Mouse (Mus musculus) hindbrain, embryonic 11.5 days (tissue): ENCODE measurements at regions not wholly inside any gene's neighbourhood (a gene's known extent, or its start where the extent isn't known, plus 50 kb on each side); places are given as distances from the start of the nearest gene placed in this dataset.

Source experiments
- ATAC-seq: fragments of 200-750 bp; cut with Nextera tagmentation; 2 replicates; pipeline ENCODE4 v1.8.0; 2017; ENCODE audit warnings: mild to moderate bottlenecking, moderate TSS enrichment, moderate library complexity; ENCODE audit not compliant: low FRiP score
- DNase-seq: peaks from one replicate; pipeline ENCODE4 v3.0.0-alpha.2; 2015; ENCODE audit warnings: low spot score
- H3K27ac ChIP-seq: fragments of 300-500 bp; sonication (generic); 2 replicates; pipeline ENCODE4 v1.5.1; 2014; ENCODE audit warnings: mild to moderate bottlenecking, low read depth, low read length
- H3K27me3 ChIP-seq: fragments of 300-500 bp; sonication (generic); 2 replicates; pipeline ENCODE4 v1.6.1; 2014; ENCODE audit warnings: mild to moderate bottlenecking, low read length, moderate library complexity, mixed read lengths; ENCODE audit not compliant: control insufficient read depth, insufficient read depth
- H3K36me3 ChIP-seq: fragments of 300-500 bp; sonication (generic); 2 replicates; pipeline ENCODE4 v1.6.1; 2014; ENCODE audit warnings: mild to moderate bottlenecking, low read length, moderate library complexity, mixed read lengths; ENCODE audit not compliant: control insufficient read depth, insufficient read depth
- H3K4me1 ChIP-seq: fragments of 300-500 bp; sonication (generic); replicated peaks from 2 replicates; pipeline ENCODE4 v1.6.1; 2014; ENCODE audit warnings: low read length, mixed read lengths; ENCODE audit not compliant: control insufficient read depth, insufficient read depth
- H3K4me2 ChIP-seq: fragments of 300-500 bp; sonication (generic); replicated peaks from 2 replicates; pipeline ENCODE4 v1.6.1; 2014; ENCODE audit warnings: mild to moderate bottlenecking, low read depth, low read length
- H3K4me3 ChIP-seq: fragments of 300-500 bp; sonication (generic); 2 replicates; pipeline ENCODE4 v1.5.1; 2014; ENCODE audit warnings: low read depth, low read length
- H3K9ac ChIP-seq: fragments of 300-500 bp; sonication (generic); 2 replicates; pipeline ENCODE4 v1.6.1; 2014; ENCODE audit warnings: low read depth, low read length
- H3K9me3 ChIP-seq: fragments of 300-500 bp; sonication (generic); 2 replicates; pipeline ENCODE4 v1.6.1; 2016; ENCODE audit warnings: low read length; ENCODE audit not compliant: control insufficient read depth
- WGBS: fragments of 180-500 bp; shearing (Covaris S2); extraction: QIAGEN DNeasy Blood & Tissue Kit; methylation state at CpG from one replicate; pipeline ENCODE4 v1.1.7; 2014; 5-methylcytosine and 5-hydroxymethylcytosine counted together

- Histone ChIP-seq H3K27me3 (no peaks in the 10 kb centered on the region), H3K27ac (no peak overlapping the region), H3K36me3 (no peaks in the 10 kb centered on the region), H3K4me3 (no peak overlapping the region), H3K9me3 (no peaks in the 10 kb centered on the region), H3K9ac (no peak overlapping the region), H3K4me2 (no peak overlapping the region), H3K4me1 (no peaks in the 10 kb centered on the region)
- ATAC-seq: no peak
- 82% methylated on average over 4 of the region's 4 CpGs for WGBS
- DNase-seq: no peak
These were observed 403.4 kb upstream of the Ins1 start for GRCm38 (mm10) chr19:51860666-51861065.

- Histone ChIP-seq H3K9me3 (no peaks in the 10 kb centered on the region), H3K4me1 (no peaks in the 10 kb centered on the region), H3K4me2 (no peak overlapping the region), H3K9ac (no peak overlapping the region), H3K4me3 (no peak overlapping the region), H3K36me3 (no peaks in the 10 kb centered on the region), H3K27ac (no peak overlapping the region), H3K27me3 (no peaks in the 10 kb centered on the region)
- ATAC-seq: no peak
- DNase-seq: no peak
- 84% methylated on average over 1 of the region's 1 CpGs for WGBS
These were observed 395.8 kb upstream of the Ins1 start for GRCm38 (mm10) chr19:51868275-51868674.

- WGBS: 47% methylated on average over 3 of the region's 3 CpGs
- Histone ChIP-seq H3K9me3 (no peaks in the 10 kb centered on the region), H3K4me2 (no peak overlapping the region), H3K36me3 (no peaks in the 10 kb centered on the region), H3K4me3 (no peak overlapping the region), H3K27ac (no peak overlapping the region), H3K27me3 (no peaks in the 10 kb centered on the region), H3K4me1 (no peaks in the 10 kb centered on the region), H3K9ac (no peak overlapping the region)
- ATAC-seq: peak; percentile 69; the same call in 1 of the 2 replicates
- no peak for DNase-seq
These were observed 394.2 kb upstream of the Ins1 start for GRCm38 (mm10) chr19:51869901-51870300.
